8 mouse cellular contexts compared by ENCODE assay signal in genomic region chr16:11908461-11909014, GRCm38 (mm10). TPM values are rescaled to one million over a fixed set of nuclear protein-coding genes. Genes with fewer than 3 reads are reported as not detected.
A peak's percentile ranks its signal among the peaks of the same experiment; 100 is the strongest.
DNase-seq lines count a peak whose midpoint lies in the region; ATAC-seq and TF ChIP-seq lines count a peak whose summit lies in the region.

No protein-coding gene starts in this region.

- no peaks in the 10 kb centered on the region for H3K36me3 ChIP-seq in kidney, postnatal 0 days (ENCODE audit: insufficient read depth, low read length)
- H3K36me3 ChIP-seq in neural tube, embryonic 12.5 days = no peaks in the 10 kb centered on the region

- H3K9ac ChIP-seq in kidney, postnatal 0 days (ENCODE audit: low read depth, low read length) = peak overlapping the region; percentile 81
- peak overlapping the region; percentile 61 for H3K9ac ChIP-seq in neural tube, embryonic 12.5 days

- H3K4me1 ChIP-seq in kidney, postnatal 0 days (replicated peaks; ENCODE audit: insufficient read depth, low read length) = 0 out of 2 replicates have a peak, but pooled peaks cover 6% of the 10 kb centered on the region
- H3K4me1 ChIP-seq in neural tube, embryonic 12.5 days = peaks cover 9% of the 10 kb centered on the region

- DNase-seq in left cerebral cortex, adult 18-20 months (ENCODE audit: low spot score in 2 of 2) = peak; percentile 8 to 12
- DNase-seq in left cerebral cortex, postnatal 25 days (ENCODE audit: low spot score in 2 of 2) = no peak
- peak; percentile 23 for DNase-seq in fibroblast of lung, adult 2 months (ENCODE audit: low read depth)
- DNase-seq in kidney, postnatal 0 days (ENCODE audit: low spot score) = no peak
- DNase-seq in urinary bladder, postnatal 36 days (ENCODE audit: low spot score in 2 of 2) = no peak
- no peak for DNase-seq in testis, postnatal 14 days (ENCODE audit: low spot score)

- H3K27me3 ChIP-seq in kidney, postnatal 0 days (ENCODE audit: insufficient read depth, low read length) = no peaks in the 10 kb centered on the region
- no peaks in the 10 kb centered on the region for H3K27me3 ChIP-seq in neural tube, embryonic 12.5 days (replicated peaks)

- H3K4me2 ChIP-seq in kidney, postnatal 0 days (ENCODE audit: low read length) = peak overlapping the region; percentile 61
- H3K4me2 ChIP-seq in neural tube, embryonic 12.5 days (replicated peaks) = peak overlapping the region; percentile 67

- WGBS in kidney, postnatal 0 days = 24% methylated on average over 11 of the region's 11 CpGs
- WGBS in neural tube, embryonic 12.5 days = 32% methylated on average over 11 of the region's 11 CpGs

- TF ChIP-seq CTCF in kidney, postnatal 0 days (IDR thresholded peaks at IDR 0.05; ENCODE audit: low read depth) = no peak

- peak overlapping the region; percentile 68 for H3K4me3 ChIP-seq in kidney, postnatal 0 days (replicated peaks; ENCODE audit: low read depth, low read length)
- H3K4me3 ChIP-seq in neural tube, embryonic 12.5 days = peak overlapping the region; percentile 55

- H3K9me3 ChIP-seq in kidney, postnatal 0 days (replicated peaks; ENCODE audit: low read length) = no peaks in the 10 kb centered on the region
- no peaks in the 10 kb centered on the region for H3K9me3 ChIP-seq in neural tube, embryonic 12.5 days

- peak overlapping the region; percentile 93 for H3K27ac ChIP-seq in kidney, postnatal 0 days
- H3K27ac ChIP-seq in neural tube, embryonic 12.5 days = no peak overlapping the region

- peak; percentile 47 for ATAC-seq in cerebellum, adult (ENCODE audit: insufficient number of reproducible peaks, low FRiP score, low TSS enrichment)
- ATAC-seq in kidney, postnatal 0 days (replicated peaks; ENCODE audit: low FRiP score, low read depth) = peak; percentile 48; the same call in 1 of the 2 replicates
- ATAC-seq in neural tube, embryonic 12.5 days (ENCODE audit: low FRiP score, low read depth) = peak; percentile 73

- intact Hi-C loops in left cerebral cortex, postnatal 25 days (cut with DNase I) = no loop called here

RNA-seq across cellular contexts. Expression of gene Cpped1, which starts 0.7 kb away (rescaled TPM):
- total RNA-seq in left cerebral cortex, adult 18-20 months (2021) = 10 to 100 TPM; 37.1 to 37.8 TPM
- total RNA-seq in left cerebral cortex, postnatal 25 days (2021) = 10 to 100 TPM; 37.9 to 40.0 TPM
- 37.5 and 39.3 TPM in 2 replicates for polyA plus RNA-seq in kidney, postnatal 0 days (2015; fragmentation: Nextera tagmentation; extraction: Ambion mirVana)
- polyA plus RNA-seq in neural tube, embryonic 12.5 days (2016; fragmentation: Nextera tagmentation; extraction: Ambion mirVana) = 16.1 and 17.8 TPM in 2 replicates

Comparison
In these comparisons a context has a peak if more than half of its experiments do, and no peak if none do; other contexts are left out.
1. DNase-seq: peak in left cerebral cortex, adult 18-20 months (2 of 2) and fibroblast of lung, adult 2 months (single experiment); none in left cerebral cortex, postnatal 25 days (0 of 2), kidney, postnatal 0 days (single experiment), urinary bladder, postnatal 36 days (0 of 2) and testis, postnatal 14 days (single experiment).
2. Peak in every context shown above with its lines, with median percentiles within 50 percentile points of each other: ATAC-seq.